Mouse (Mus musculus) heart, postnatal 0 days (tissue): ENCODE data around the gene Smarce1.

ENCODE experiments used
- CTCF ChIP-seq: IDR thresholded peaks from 2 replicates; pipeline ENCODE4 v1.5.1; 2016; ENCODE audit warnings: antibody characterized with exemption, control low read depth, low read depth
- EP300 ChIP-seq: IDR thresholded peaks from 2 replicates; pipeline ENCODE4 v1.6.1; 2016; ENCODE audit warnings: antibody characterized with exemption, low read depth

DNA sequence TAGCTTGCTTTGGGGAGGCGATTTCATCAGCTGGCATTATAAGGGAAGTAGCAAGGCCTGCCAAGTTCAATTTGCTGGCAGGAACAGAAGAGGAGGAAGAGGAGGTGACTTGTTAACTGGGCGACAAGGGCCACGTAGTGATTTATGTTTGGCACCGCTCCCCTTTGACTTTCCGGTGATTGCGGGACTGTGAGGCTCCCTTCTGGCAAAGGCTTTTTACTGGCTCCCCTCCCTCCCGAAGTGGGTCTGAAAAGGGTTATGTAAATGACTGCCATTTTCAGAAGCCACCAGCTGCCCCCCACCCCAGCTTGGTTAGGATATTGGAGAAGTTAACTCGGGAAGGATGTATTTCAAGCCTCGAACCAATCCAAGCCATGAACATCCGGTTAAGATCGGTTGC, 48.2 kb downstream of the Smarce1 start:
- TF ChIP-seq CTCF (no peak), EP300 (no peak)
